13 mouse cellular contexts compared by ENCODE assay signal in the genomic region with DNA sequence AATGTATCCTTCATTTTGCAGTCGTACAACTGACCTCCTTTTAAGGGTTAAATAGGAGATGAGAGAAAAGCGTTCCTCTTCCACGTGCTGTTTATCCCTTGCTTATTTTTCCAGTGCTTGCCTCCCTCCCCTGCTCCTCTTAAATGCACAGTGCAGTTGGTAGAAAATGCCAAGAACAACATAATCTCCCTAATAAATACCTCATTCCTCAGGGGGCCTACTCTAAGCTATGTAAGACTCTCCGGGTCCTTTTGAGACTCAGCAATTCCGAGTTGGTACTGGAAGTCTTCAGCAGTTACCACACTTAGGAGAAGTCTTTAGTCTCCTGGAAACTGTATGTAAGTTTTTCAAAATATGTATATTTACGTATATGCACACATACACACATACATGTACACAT.
"Had no signal": no experiment of that assay in that cellular context is flagged by ENCODE, and none has a peak within 500 bp of the region (broad histone marks: within the 10 kb centered on the region; RNA-seq: fewer than 3 reads in every experiment).

No protein-coding gene starts in this region.

- H3K27ac ChIP-seq: left cerebral cortex, adult 2 months; lung, embryonic 15.5 days; midbrain, embryonic 12.5 days; neural tube, embryonic 13.5 days had no signal

- H3K4me2 ChIP-seq: liver, embryonic 11.5 days; lung, embryonic 15.5 days; midbrain, embryonic 12.5 days; neural tube, embryonic 13.5 days had no signal

- ATAC-seq: midbrain, embryonic 16.5 days had no signal

- H3K9ac ChIP-seq: lung, embryonic 15.5 days; midbrain, embryonic 12.5 days; neural tube, embryonic 13.5 days had no signal

- H3K4me3 ChIP-seq: left cerebral cortex, adult 2 months; lung, embryonic 15.5 days; midbrain, embryonic 12.5 days; neural tube, embryonic 13.5 days had no signal

- DNase-seq: kidney, adult 11 months; lung, postnatal 14 days; retina, postnatal 1 day; right cerebral cortex, postnatal 4 days; spleen, adult 18-20 months; thymus, adult 18-20 months; thymus, postnatal 14 days had no signal

- H3K27me3 ChIP-seq: lung, embryonic 15.5 days; midbrain, embryonic 12.5 days; neural tube, embryonic 13.5 days had no signal

- H3K9me3 ChIP-seq: lung, embryonic 15.5 days; midbrain, embryonic 12.5 days; neural tube, embryonic 13.5 days had no signal
